Mouse (Mus musculus): ENCODE results near the gene Txlng. TPM values are rescaled to one million over a fixed set of nuclear protein-coding genes. Genes with fewer than 3 reads are reported as not detected.
A peak's percentile ranks its signal among the peaks of the same experiment; 100 is the strongest.

The Txlng gene
- polyA plus RNA-seq, 1 experiment from 2014 or later = 18.1 TPM

DNA sequence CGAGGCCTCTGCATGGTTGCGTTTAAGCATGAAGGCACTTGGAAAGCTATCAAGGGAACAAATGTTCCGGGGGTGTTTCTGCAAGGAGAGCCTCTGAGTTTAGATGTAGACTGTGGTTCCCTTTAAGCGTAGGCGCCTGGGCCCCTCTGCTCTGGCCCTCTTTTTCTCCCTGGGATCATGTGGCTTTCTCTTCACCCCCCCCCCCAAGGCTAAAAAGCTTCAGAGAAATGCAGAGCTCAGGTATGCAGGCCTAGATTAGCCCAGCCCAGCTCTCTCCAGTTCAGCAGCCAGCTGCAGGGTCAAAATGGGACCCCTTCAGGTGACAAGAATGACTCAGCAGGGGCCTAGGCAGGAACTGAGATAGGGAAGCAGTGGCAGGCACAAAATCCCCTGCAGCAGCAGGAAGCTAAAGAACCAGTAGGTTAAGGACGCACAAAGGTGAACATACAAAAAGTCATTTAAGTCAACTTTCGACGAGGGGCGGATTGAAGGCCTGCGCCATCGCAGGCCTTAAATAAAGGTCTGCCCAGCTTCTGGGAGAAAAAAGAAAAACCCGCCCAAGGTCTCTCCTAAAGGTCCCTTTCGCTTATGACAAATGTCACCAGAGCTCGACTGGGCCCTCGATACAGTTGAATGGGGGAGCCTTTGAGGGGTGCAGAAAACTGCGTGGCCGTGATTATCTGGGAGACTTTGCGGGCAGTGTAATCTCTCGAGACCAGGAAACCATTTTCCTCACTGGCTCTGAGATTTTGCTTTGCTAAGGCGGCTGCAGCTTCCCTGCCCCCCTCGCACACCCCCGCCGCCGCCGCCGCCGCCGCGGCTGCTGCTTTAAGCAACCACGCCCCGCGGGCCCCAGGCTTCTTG lies 69.8 kb downstream of the Txlng start:
- WGBS = 17% methylated on average over 32 of the region's 32 CpGs
- Histone ChIP-seq H3K27ac (peak overlapping the region; percentile 92), H3K4me2 (peak overlapping the region; percentile 46), H3K4me3 (replicated peaks) (peak overlapping the region; percentile 62), H3K27me3 (peaks cover 11% of the 10 kb centered on the region), H3K36me3 (peaks cover 6% of the 10 kb centered on the region; the same call in 1 of the 2 replicates), H3K9me3 (no peaks in the 10 kb centered on the region), H3K9ac (replicated peaks) (peak overlapping the region; percentile 40), H3K4me1 (replicated peaks) (no peaks in the 10 kb centered on the region)
- peak; percentile 1 for ATAC-seq (ENCODE audit: insufficient number of reproducible peaks, insufficient read depth, low FRiP score, low TSS enrichment, low read depth)

DNA sequence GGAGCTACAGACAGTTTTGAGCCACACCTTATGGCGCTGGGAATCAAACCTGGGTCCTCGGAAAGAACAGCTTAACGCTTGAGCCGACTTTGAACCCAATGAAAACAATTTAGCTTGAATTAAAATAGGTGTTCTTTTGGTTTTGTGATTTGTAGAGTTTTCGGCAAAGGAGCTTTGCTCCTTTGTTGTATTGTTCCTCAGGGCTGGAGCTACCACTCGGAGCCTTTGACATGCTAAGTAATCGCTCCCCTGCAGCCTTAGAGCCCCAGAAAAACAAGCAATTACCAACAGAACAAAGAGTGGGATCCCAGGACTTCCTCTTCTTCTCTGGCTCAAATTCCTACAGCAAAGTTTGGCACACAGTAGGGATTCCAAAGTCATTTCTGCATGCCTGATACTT lies 73.2 kb downstream of the Txlng start:
- H3K27ac ChIP-seq = no peak overlapping the region
- WGBS = 64% methylated on average over 7 of the region's 7 CpGs
- peaks cover 11% of the 10 kb centered on the region for H3K27me3 ChIP-seq
- no peaks in the 10 kb centered on the region for H3K36me3 ChIP-seq
- no peak overlapping the region for H3K9ac ChIP-seq (replicated peaks)
- no peak overlapping the region for H3K4me3 ChIP-seq (replicated peaks)
- ATAC-seq (ENCODE audit: insufficient number of reproducible peaks, insufficient read depth, low FRiP score, low TSS enrichment, low read depth) = no peak
- H3K9me3 ChIP-seq = no peaks in the 10 kb centered on the region
- no peaks in the 10 kb centered on the region for H3K4me1 ChIP-seq (replicated peaks)
- no peak overlapping the region for H3K4me2 ChIP-seq

DNA sequence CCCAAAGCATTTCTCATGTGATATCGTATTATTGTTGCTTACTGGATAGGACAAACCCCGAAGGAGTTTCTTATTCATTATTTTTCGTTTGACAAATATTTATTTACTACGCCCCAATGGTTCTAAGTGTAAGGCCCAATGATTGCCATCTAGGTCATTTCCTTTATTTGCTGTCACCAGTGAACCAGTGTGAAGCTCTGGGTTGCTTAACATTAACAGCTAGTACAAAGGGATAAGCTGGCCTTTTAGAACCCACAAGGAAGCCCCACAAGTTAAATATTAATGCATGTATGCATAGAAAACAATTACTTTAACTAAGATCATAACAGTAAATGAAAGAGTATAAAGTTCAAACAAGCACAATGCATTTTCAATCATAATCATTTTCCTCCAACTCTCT lies 74.9 kb downstream of the Txlng start:
- Histone ChIP-seq H3K9me3 (no peaks in the 10 kb centered on the region), H3K36me3 (no peaks in the 10 kb centered on the region), H3K27me3 (peaks cover 6% of the 10 kb centered on the region; the same call in 1 of the 2 replicates), H3K4me3 (replicated peaks) (no peak overlapping the region), H3K4me2 (no peak overlapping the region), H3K27ac (no peak overlapping the region), H3K9ac (replicated peaks) (no peak overlapping the region), H3K4me1 (replicated peaks) (no peaks in the 10 kb centered on the region)
- ATAC-seq (ENCODE audit: insufficient number of reproducible peaks, insufficient read depth, low FRiP score, low TSS enrichment, low read depth) = no peak
- 82% methylated on average over 4 of the region's 4 CpGs for WGBS

DNA sequence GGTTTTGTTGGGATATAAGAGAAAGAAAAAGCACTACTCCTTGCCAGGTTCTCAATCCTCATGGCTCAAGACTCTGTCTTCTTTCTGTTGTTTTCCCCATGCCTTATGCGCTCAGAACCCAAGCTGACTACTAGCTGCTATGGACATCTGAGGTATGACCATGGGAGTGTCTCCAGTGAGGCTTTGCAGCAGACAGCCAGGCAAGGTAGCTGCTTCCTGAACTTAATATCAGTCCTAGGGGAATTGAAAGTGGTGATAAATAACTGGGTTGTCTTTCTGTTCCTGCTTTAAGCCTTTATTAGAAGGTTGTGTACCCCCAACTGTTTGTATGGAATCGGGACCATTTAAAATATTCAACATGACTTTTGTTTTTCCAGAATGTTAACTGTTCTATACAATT lies 76.8 kb downstream of the Txlng start:
- 86% methylated on average over 2 of the region's 2 CpGs for WGBS
- Histone ChIP-seq H3K4me2 (no peak overlapping the region), H3K27ac (no peak overlapping the region), H3K9me3 (no peaks in the 10 kb centered on the region), H3K27me3 (peaks cover 19% of the 10 kb centered on the region), H3K4me3 (replicated peaks) (no peak overlapping the region), H3K9ac (replicated peaks) (no peak overlapping the region), H3K36me3 (no peaks in the 10 kb centered on the region), H3K4me1 (replicated peaks) (peaks cover 5% of the 10 kb centered on the region; the same call in 1 of the 2 replicates)
- ATAC-seq (ENCODE audit: insufficient number of reproducible peaks, insufficient read depth, low FRiP score, low TSS enrichment, low read depth) = no peak

DNA sequence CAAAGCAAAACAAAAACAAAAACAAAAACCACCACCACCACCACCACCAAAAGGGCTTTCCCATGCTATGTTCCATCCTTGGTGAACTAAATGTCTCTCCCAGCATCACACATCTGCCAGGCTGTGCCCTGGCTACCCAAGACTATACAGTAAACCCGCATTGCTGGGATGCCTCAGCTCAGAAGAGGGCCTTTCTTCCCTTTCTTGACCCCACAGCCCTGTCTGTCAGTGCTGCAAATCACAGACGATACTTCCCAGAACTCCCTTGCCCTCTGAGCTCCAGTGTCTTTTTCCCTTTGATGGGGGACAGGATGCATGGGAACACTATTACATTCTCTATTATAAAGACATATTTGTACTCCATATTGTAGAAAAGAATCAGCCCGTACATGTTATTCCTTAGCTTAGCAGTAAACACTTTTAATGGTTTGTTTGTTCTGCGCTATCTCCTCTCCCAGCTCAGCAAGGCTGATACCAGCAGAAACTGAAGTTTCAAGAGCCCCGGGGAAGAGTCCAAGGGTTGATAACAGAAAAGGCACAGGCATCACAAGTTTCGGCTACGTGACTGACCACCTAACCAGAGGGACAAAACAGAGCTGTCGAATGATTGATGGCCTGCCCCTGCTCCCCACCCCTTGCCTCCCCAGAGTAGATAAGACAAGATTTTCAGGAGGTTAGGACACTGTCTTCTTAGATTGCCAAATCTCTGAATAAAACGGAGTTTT lies 80.4 kb downstream of the Txlng start:
- no peaks in the 10 kb centered on the region for H3K9me3 ChIP-seq
- H3K9ac ChIP-seq (replicated peaks) = no peak overlapping the region
- peaks cover 5% of the 10 kb centered on the region; the same call in 1 of the 2 replicates for H3K4me1 ChIP-seq (replicated peaks)
- no peak for ATAC-seq (ENCODE audit: insufficient number of reproducible peaks, insufficient read depth, low FRiP score, low TSS enrichment, low read depth)
- peaks cover 19% of the 10 kb centered on the region for H3K27me3 ChIP-seq
- WGBS = 45% methylated on average over 9 of the region's 9 CpGs
- H3K27ac ChIP-seq = 0 out of 2 replicates have a peak overlapping the region, but pooled peaks have one; percentile 45
- no peak overlapping the region for H3K4me2 ChIP-seq
- H3K36me3 ChIP-seq = no peaks in the 10 kb centered on the region
- H3K4me3 ChIP-seq (replicated peaks) = no peak overlapping the region

DNA sequence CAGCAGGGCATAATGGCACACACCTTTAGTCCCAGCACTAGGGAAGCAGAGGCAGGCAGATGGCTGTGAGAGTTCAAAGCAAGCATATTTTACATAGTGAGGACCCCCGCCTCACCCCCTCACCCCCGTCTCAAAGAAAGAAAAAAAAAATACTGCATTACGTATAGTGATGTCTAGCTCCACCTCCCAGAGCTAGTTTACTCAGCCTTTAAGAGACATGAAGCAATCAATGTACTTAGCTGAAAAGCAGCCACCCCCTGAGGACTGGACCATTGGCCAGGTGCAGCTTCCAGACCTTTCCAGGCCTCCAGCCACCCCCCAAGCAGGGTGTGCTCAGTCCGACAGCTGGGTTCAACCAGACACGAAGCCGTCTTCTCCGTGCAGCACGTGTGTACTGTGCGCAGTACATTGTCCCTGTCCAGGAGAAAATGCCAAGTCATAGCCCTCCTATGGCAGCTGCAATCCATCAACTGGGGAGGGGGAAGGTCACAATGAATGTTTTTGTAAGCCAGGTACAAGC lies 93.1 kb downstream of the Txlng start:
- Histone ChIP-seq H3K36me3 (no peaks in the 10 kb centered on the region), H3K27me3 (peaks cover 3% of the 10 kb centered on the region), H3K9me3 (no peaks in the 10 kb centered on the region), H3K4me2 (peak overlapping the region; percentile 56), H3K4me1 (replicated peaks) (no peaks in the 10 kb centered on the region), H3K27ac (peak overlapping the region; percentile 91), H3K4me3 (replicated peaks) (peak overlapping the region; percentile 37), H3K9ac (replicated peaks) (0 out of 2 replicates have a peak overlapping the region, but pooled peaks have one; percentile 31)
- peak; percentile 70 for ATAC-seq (ENCODE audit: insufficient number of reproducible peaks, insufficient read depth, low FRiP score, low TSS enrichment, low read depth)
- 26% methylated on average over 9 of the region's 9 CpGs for WGBS

DNA sequence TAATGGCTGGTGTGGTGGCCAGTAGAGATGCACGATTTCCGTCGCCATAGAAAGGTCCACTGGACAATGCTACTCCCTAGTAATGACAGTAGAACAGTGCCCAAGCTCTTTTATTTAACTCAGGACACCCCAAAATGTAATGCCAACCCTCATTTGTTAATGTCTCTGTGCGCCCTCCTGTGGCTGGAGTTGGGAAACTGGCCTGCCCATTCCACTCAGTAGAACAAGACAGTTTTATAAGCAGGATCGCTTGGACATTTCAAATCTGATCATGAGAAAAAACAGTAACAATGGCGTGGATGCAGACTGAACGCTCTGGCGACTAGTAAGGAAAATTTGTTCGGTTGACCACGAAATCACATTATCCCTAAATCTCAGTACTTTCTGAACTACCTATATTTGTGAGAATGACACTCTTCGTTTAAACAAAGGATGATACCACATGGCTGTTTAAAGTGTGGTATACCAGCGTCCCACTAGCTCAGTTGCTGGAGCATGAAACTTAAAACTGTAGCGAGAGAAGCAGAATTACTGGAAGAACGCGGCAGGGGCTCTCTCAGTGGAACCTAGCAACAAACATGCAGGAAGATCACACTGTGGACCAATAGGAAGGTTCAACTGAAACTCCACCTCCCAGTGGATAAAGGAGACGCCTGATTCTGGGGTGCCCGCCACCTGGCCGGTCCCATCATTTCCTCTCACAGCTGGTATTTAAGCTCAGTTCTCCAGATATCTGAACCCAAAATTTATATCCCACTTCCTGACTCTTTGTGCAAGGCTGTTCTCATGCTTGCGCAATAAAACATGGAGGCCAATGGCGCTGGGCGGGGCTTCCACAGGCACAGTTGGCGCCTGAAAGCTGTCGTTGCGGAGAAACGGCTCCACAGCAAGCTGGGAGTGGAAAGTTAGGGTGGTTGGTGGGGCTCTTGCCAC lies 94.0 kb downstream of the Txlng start:
- Histone ChIP-seq H3K9me3 (no peaks in the 10 kb centered on the region), H3K9ac (replicated peaks) (0 out of 2 replicates have a peak overlapping the region, but pooled peaks have one; percentile 31), H3K4me2 (peak overlapping the region; percentile 56), H3K27me3 (peaks cover 3% of the 10 kb centered on the region), H3K4me3 (replicated peaks) (peak overlapping the region; percentile 37), H3K4me1 (replicated peaks) (no peaks in the 10 kb centered on the region), H3K27ac (peak overlapping the region; percentile 91), H3K36me3 (no peaks in the 10 kb centered on the region)
- ATAC-seq (ENCODE audit: insufficient number of reproducible peaks, insufficient read depth, low FRiP score, low TSS enrichment, low read depth) = peak; percentile 71
- WGBS = 18% methylated on average over 25 of the region's 25 CpGs

DNA sequence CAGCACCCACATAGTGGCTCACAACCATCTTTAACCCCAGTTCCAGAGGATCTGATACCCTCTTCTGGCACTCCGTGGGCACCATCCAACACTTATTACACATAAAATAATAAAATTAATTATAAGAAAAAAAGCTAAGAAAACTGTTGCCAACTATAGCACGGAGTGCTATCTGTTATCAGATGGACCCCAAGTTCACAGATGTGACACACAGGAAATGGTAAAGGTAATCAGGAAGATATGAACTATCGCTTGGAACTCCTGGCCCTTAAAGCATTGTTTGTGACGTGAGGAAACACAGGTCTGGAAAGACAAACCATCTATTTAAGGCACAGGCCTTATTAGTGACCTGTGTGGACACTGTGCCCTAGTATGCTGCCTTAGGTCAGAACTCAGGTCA lies 99.2 kb downstream of the Txlng start:
- Histone ChIP-seq H3K4me1 (replicated peaks) (no peaks in the 10 kb centered on the region), H3K9me3 (no peaks in the 10 kb centered on the region), H3K36me3 (no peaks in the 10 kb centered on the region), H3K27ac (no peak overlapping the region), H3K4me3 (replicated peaks) (no peak overlapping the region), H3K9ac (replicated peaks) (no peak overlapping the region), H3K27me3 (peaks cover 13% of the 10 kb centered on the region), H3K4me2 (no peak overlapping the region)
- WGBS = 91% methylated on average over 4 of the region's 4 CpGs
- no peak for ATAC-seq (ENCODE audit: insufficient number of reproducible peaks, insufficient read depth, low FRiP score, low TSS enrichment, low read depth)

Measured in limb, embryonic 12.5 days (tissue).